Mouse (Mus musculus) telencephalon, adult 2 months (tissue): ENCODE data around the gene Ccni.

ENCODE experiments used
- DNase-seq: peaks from one replicate; pipeline ENCODE4 v3.0.0-alpha.2; 2011; ENCODE audit warnings: low read depth, low spot score

The Ccni gene

GRCm38 (mm10) chr5:93201181-93201580 is 5.1 kb downstream of the Ccni start:
- DNase-seq = no peak

GRCm38 (mm10) chr5:93198232-93198631 is 8.1 kb downstream of the Ccni start:
- DNase-seq = no peak

DNA sequence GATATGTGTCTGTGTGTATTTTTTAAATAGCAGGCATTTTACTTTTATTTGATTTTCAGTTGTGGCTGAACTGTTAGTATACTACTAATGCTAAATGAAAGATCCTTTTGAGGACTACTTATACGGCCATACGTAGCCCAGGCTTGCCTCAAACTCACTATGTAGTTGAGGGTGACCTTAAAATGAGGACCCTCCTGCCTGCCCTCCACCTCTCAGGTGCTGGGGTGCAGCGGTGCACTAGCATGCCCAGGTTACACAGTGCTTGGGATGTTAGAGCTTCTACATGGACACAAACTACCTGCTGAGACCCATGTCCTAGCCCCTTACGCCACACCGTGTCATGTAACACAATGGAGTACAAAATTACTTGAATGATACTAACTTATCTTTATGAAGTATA is 15.9 kb downstream of the Ccni start:
- no peak for DNase-seq

DNA sequence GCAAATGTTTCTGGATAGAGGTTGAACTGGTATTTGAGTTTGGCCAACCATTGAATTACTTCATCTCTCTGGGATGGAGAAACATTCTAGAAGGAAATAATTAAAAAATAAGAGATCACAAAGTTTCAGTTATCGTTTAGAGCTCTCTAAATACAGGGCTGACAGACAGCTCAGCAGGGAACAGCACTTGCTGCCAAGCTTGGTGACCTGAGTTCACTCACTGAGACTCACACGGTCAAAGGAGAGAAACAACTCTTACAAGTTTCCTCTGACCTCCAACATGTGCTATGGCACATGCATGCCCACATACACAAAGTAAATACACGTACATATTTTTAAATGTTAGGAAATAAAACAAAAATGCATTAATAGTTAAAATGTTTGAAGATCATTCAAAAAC is 16.7 kb downstream of the Ccni start:
- no peak for DNase-seq

DNA sequence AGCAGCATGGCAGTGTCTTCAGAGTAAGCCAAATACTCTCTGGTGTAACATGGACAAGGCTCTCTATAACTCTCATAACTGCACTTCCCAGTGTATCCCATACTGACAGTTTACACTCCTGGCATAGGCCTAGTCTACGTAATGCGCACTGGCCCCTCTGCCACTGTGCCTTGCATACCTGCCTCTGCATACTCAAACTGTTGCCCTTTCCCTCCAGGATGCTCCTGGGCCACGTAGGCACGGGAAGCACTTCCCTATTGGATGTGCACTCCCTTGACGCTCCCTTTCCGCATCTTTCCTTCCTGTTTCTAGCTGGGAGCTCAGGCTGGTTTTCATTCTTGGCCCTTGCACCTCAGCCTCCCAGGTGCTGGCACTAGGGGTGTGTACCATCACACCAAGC is 21.7 kb downstream of the Ccni start:
- DNase-seq = no peak

GRCm38 (mm10) chr5:93183311-93183710 is 23.0 kb downstream of the Ccni start:
- DNase-seq = no peak

DNA sequence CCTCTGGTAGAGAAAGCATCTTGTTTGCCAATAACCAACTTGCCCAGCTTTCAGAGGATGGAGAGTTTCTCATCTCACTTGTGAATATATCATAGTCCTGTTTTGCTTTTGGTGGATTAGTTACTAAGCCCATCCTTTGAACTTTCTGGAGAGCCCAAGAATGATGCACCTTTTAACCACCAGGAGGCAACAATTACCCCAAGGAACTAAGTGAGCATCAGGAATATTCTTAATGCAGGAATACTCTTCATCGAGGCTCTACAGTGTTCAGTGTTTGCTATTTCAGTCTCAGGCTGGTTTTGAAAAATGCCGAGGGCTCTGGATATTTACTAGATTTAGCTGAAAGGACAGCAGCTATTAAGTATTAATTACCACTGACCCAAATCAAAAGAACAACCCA is 26.0 kb downstream of the Ccni start:
- no peak for DNase-seq

DNA sequence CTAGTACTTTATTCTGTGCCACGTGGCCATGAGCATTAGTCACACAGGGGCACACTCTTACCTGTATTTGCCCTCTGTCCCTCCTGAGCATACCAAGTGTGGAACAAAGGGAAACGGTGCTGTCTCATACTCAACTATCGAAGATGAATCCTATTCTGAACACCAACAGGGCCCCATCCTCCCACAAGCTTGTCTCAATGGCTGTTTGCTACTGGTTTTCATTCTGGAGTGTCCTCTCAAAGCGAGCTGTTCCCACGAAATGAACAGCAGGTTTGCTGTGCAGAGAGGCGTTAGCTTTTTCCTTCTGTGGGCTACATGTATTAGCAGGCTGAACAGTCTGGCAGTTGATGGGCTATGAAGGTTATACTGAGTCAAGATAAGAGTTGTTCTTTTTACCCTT is 27.7 kb downstream of the Ccni start:
- DNase-seq = peak; percentile 12

DNA sequence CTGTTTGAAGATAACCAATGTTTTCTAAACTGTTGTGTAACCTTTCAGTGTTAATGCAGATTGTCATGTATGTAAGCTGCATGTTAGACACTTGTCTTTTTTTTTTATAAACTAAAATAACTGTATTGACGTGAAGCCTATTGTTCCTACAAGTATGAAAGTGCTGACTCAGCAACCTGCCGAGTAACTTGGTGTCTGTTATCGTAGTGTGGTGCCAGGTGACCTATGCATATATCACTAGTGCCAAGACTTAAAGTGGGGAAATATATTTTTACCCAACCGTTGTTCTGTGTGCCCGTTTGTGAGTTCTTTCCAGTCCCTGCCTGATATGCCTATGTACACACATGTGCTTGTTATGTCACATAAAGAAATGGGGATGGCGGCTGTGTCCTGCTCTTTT is 31.6 kb downstream of the Ccni start:
- no peak for DNase-seq

GRCm38 (mm10) chr5:93172536-93172935 is 33.8 kb downstream of the Ccni start:
- DNase-seq = no peak

- no peak for DNase-seq
Observed at GRCm38 (mm10) chr5:93171420-93171819, 34.9 kb downstream of the Ccni start.

DNA sequence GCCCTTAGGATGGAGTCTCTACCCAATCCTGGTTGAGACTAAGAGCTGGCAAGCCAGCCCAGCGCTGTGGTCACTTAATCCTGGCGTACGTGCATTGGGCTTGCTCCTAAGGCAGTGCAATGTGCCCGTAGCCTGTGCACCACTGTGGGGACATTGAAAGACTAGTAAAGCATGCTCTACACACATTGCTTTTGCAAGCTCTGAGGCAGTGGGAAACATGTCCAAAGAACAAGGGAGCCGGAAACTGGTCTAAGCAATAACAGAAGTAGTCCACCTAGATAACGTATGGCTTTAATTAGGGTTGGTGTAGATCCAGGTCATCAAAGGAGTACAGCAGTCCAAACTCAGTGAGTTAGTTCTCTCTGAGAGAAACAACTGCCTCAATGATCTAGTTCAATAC is 37.6 kb downstream of the Ccni start:
- DNase-seq = no peak

GRCm38 (mm10) chr5:93167919-93168516 is 38.3 kb downstream of the Ccni start:
- DNase-seq = no peak

- no peak for DNase-seq
Observed at GRCm38 (mm10) chr5:93163541-93163940, 42.8 kb downstream of the Ccni start.

DNA sequence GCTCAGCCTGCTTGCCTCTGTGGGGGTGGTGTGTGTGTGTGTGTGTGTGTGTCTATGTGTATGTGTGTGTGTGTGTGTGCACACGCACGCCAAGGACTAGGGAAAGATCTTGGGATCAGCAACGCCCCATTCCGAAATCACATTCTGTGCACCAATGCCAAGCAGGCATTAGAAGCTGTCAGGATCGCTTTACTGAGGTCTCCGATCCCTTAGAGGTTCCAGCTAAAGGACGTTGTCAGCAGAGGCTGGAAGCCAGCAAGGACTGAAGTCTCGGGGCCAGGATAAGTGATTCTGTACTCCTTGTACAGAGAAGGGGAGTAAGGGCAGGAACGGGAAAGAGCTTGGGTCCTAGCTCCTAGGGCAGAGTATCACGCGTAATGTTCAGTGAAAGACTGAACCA is 51.9 kb downstream of the Ccni start:
- DNase-seq = no peak

DNA sequence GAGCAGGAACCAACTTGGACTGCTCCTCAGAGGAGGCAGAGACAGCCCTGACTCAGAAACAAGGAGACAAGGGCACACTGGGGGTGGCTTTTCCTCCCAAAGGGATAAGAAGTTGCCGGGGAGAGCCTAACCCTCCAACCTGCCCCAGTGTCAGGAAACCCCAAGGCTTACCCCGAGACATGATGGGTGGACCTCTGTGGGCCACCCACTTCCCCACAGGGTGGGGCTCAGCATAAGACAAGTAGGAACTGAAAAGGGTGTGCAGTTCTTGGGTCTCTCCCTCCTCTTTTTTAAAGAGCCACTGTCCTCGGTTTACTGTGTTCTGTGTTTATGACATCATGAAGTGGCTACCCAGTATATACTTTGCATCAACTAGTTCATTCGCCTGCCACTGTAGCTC is 53.8 kb downstream of the Ccni start:
- DNase-seq = no peak

GRCm38 (mm10) chr5:93151985-93152384 is 54.3 kb downstream of the Ccni start:
- no peak for DNase-seq

DNA sequence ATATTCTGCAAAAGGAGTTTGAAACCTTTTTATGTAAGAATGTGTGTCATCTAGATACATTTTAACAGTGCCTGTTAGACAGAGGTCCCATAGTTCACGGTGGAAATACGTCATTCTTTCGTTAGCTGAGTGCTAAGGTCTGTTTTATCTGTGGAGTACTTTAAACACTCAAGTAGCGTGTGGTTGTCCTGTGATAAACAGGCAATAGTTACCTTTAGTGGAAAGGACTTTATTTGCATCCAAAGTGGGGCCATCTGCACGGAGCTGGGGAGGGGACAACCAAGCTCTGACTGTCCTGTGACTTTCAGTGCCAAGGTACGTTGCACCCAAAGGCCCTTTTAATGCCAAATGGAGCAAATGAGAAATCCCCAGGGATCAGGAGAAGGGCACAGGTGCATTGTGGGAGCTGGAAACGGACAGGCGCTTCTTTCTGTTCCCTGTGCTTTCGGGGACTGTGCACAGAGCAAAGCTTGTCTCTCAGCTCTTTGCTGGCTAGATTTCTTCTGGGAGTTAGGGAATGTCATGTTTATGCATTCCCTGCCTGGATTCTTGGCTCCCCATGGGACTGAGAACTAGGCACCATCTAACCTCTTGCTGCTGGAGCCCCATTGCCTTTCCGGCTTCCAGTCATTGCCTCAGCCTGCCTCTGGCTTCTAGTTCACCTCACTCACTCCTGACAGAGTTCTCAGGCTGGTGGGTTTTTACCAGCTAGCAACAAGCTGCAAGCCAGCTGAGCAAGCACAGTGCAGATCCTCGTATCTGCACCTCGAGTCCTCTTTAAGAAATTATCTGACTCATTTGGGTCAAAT is 56.1 kb downstream of the Ccni start:
- DNase-seq = no peak

DNA sequence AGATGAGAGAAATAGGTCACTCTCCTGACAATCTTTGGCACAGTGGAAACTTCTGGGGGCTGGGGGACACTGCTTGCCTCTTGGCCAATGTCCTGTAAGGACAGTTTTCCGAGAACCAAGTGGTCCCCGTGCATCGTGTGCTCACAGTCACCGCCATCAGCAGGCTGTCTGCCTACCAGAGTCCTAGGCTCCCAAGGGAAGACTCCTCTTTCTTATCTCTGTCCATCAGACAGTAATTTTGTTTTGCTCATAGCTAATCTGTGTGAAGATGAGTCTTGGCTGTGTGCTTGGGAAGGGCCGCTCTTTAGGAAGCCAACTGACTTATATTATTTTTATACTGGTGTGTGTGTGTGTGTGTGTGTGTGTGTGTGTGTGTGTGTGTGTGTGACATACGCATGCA is 60.8 kb downstream of the Ccni start:
- no peak for DNase-seq

GRCm38 (mm10) chr5:93144874-93145273 is 61.4 kb downstream of the Ccni start:
- DNase-seq = no peak

DNA sequence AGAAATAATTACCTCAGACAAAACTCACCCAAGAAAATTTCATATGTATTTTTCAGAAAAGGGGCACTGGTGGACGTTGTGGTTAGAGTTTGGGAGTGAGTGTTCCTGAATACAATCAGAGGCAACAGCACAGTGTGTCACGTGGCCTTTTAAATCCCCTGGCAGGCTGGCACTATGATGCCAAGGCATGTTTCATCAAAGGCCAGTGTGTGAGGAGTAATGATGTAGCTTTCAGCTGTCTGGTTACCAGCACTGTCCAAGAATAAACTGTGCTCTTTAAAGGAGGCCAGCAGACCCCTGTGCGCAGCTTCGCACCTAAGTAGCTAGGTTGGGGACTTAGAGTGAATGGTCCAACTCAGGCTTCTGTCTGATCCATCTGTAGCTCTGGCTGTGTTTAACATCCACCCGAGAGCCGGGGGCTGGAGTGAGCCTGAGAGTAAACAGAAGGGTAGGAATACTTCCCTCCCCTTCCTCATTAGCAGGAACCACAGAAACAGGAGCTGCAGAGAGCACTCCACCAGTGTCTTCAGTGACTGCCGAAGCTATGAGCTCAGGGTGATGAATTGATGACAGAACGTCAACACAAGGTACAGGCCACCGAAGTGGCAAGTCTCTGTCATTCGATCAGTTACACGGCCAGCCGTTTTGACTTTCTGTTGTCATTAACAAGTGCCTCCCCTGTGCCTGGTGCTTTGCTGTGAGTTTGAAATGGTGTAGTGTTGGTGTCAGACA is 62.8 kb downstream of the Ccni start:
- no peak for DNase-seq

DNA sequence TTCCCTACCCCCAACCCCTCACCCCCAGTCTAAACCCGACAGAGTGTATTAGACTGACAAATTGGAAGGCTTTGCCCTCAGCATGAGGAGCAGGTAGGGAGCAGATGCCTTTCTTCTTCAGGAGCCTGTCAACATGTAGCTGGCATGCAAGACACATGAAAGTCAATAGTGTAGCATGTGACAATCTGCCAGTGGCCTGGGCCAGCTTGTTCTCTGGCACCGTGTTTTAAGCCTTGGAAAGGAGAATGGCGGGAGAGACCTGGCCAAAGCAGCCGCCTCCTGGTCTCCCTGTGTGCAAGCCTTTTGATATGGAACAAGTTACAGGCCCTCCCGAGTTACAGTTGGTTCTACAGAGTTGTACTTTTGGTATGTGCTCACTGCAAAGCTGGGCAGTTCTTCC is 65.5 kb downstream of the Ccni start:
- DNase-seq = no peak

GRCm38 (mm10) chr5:93139350-93139749 is 66.9 kb downstream of the Ccni start:
- DNase-seq = no peak
